Mouse (Mus musculus): ENCODE measurements around the gene Nuf2. TPM values are rescaled to one million over a fixed set of nuclear protein-coding genes. Genes with fewer than 3 reads are reported as not detected.

The Nuf2 gene
- total RNA-seq (2012; rRNA removed) (53.5 and 61.3 TPM in 2 replicates), total RNA-seq (2014; rRNA removed) (119 and 138 TPM in 2 replicates), polyA plus RNA-seq (2012; ENCODE audit: insufficient read length, low read depth) (104 and 106 TPM in 2 replicates)

- H3K4me1 ChIP-seq (ENCODE audit: control insufficient read depth in 1 of 2, insufficient read depth in 2 of 2), result peaks cover 0 to 9% of the 10 kb centered on the region in 2 experiments; a peak in 2 of 4 replicates
- H3K9ac ChIP-seq (ENCODE audit: insufficient read depth, low read depth), result peak within 1 kb of the TSS; percentile 96
- peak; percentile 97 for DNase-seq (ENCODE audit: extremely low read depth)
- H3K27me3 ChIP-seq (replicated peaks), result no peaks in the 10 kb centered on the region
- H3K4me2 ChIP-seq (ENCODE audit: insufficient read depth, low read depth, poor library complexity, severe bottlenecking), result peak within 1 kb of the TSS; percentile 95
- no peaks in the 10 kb centered on the region for H3K9me3 ChIP-seq (replicated peaks; ENCODE audit: low read length)
- H3K27ac ChIP-seq (ENCODE audit: insufficient read depth, low read depth), result peak within 1 kb of the TSS; percentile 53; the same call in 1 of the 2 replicates
- peaks cover 40% of the 10 kb centered on the region for H3K79me2 ChIP-seq (replicated peaks; ENCODE audit: control insufficient read depth, extremely low read depth, insufficient read depth, poor library complexity, severe bottlenecking)
- peak within 1 kb of the TSS; percentile 82 to 98 (median 82) for H3K4me3 ChIP-seq (replicated peaks in 1 of 3; ENCODE audit: low read depth in 2 of 3, low read length in 2 of 3, poor library complexity in 1 of 3)
- dilution Hi-C loops (cut with MboI; ENCODE audit: extremely low pct_ligation_motif_present, extremely low pct_unique_long_range_greater_than_20kb, low sequenced_read_pairs) (no loop called here), in situ Hi-C loops (cut with MboI; ENCODE audit: low pct_ligation_motif_present, low pct_unique_long_range_greater_than_20kb, low sequenced_read_pairs) (loop anchor here (10.0 to 25.0 kb wide), 3 partner anchors 131 to 631 kb away; partner anchors contain the start of genes Ccdc190, Rgs5 and Uap1)
- TF ChIP-seq NELFE (IDR thresholded peaks at IDR 0.05; ENCODE audit: low read depth, low read length) (peak; percentile 86), BHLHE40 (IDR thresholded peaks at IDR 0.05; ENCODE audit: low read depth, low read length) (peak; percentile 45), MEF2A (IDR thresholded peaks at IDR 0.05; ENCODE audit: borderline replicate concordance, low read depth, low read length) (peak; percentile 95), MYC (IDR thresholded peaks at IDR 0.05; ENCODE audit: low read depth, low read length) (peak; percentile 88), UBTF (IDR thresholded peaks at IDR 0.05; ENCODE audit: low read depth, low read length) (no peak; the same call in 1 of the 2 replicates), PAX5 (IDR thresholded peaks at IDR 0.05; ENCODE audit: low read length) (no peak), RAD21 (IDR thresholded peaks at IDR 0.05; ENCODE audit: low read depth, low read length) (no peak), ZMIZ1 (IDR thresholded peaks at IDR 0.05; ENCODE audit: low read depth, low read length) (peak; percentile 68; the same call in 1 of the 2 replicates), ETS1 (conservative IDR thresholded peaks at IDR 0.05; ENCODE audit: low read depth, low read length) (peak; percentile 73), IRF4 (IDR thresholded peaks at IDR 0.05; ENCODE audit: low read depth, low read length) (no peak; the same call in none of the 2 replicates), CHD2 (IDR thresholded peaks at IDR 0.05; ENCODE audit: low read length) (peak; percentile 85), SMC3 (IDR thresholded peaks at IDR 0.05; ENCODE audit: low read depth, low read length) (no peak), EP300 (IDR thresholded peaks at IDR 0.05; ENCODE audit: low read length) (no peak), MAX (IDR thresholded peaks at IDR 0.05; ENCODE audit: low read length) (peak; percentile 89), KAT2A (IDR thresholded peaks at IDR 0.05; ENCODE audit: insufficient replicate concordance, low read length) (peak; percentile 95), POLR2A (IDR thresholded peaks at IDR 0.05; ENCODE audit: low read depth, low read length) (peak; percentile 84), JUN (IDR thresholded peaks at IDR 0.05; ENCODE audit: insufficient read depth, low read depth, low read length) (peak; percentile 53; the same call in 1 of the 2 replicates), ZKSCAN1 (IDR thresholded peaks at IDR 0.05; ENCODE audit: borderline replicate concordance, low read depth, low read length) (no peak), TBP (conservative IDR thresholded peaks at IDR 0.05; ENCODE audit: low read depth, low read length) (peak; percentile 85; the same call in 1 of the 2 replicates), RCOR1 (conservative IDR thresholded peaks at IDR 0.05; ENCODE audit: low read depth, low read length) (peak; percentile 92; the same call in 1 of the 2 replicates), USF2 (conservative IDR thresholded peaks at IDR 0.05; ENCODE audit: low read depth, low read length) (no peak), CTCF (conservative IDR thresholded peaks at IDR 0.05 in 1 of 2, IDR thresholded peaks at IDR 0.05 in 1 of 2; ENCODE audit: low read depth in 2 of 2, low read length in 2 of 2) (no peak), SIN3A (IDR thresholded peaks at IDR 0.05; ENCODE audit: low read length) (peak; percentile 99), POLR2AphosphoS2 (IDR thresholded peaks at IDR 0.05; ENCODE audit: low read depth, low read length) (peak; percentile 62; the same call in 1 of the 2 replicates), MAZ (IDR thresholded peaks at IDR 0.05; ENCODE audit: low read depth, low read length) (peak; percentile 100), ELF1 (IDR thresholded peaks at IDR 0.05; ENCODE audit: low read depth, low read length) (peak; percentile 100), GABPA (IDR thresholded peaks at IDR 0.05; ENCODE audit: insufficient replicate concordance, low read depth, low read length) (peak; percentile 68; the same call in 1 of the 2 replicates), MAFK (IDR thresholded peaks at IDR 0.05; ENCODE audit: insufficient replicate concordance, low read length) (peak; percentile 66), E2F4 (IDR thresholded peaks at IDR 0.05; ENCODE audit: insufficient replicate concordance, low read depth, low read length) (peak; percentile 96), ZC3H11A (IDR thresholded peaks at IDR 0.05; ENCODE audit: low read depth, low read length) (no peak), ZNF384 (IDR thresholded peaks at IDR 0.05; ENCODE audit: low read depth, low read length) (peak; percentile 72), USF1 (IDR thresholded peaks at IDR 0.05; ENCODE audit: low read depth, low read length) (no peak; the same call in 1 of the 2 replicates), HCFC1 (IDR thresholded peaks at IDR 0.05; ENCODE audit: low read depth, low read length) (peak; percentile 97), NRF1 (IDR thresholded peaks at IDR 0.05; ENCODE audit: low read depth, low read length) (peak; percentile 74), JUND (conservative IDR thresholded peaks at IDR 0.05; ENCODE audit: low read depth, low read length) (peak; percentile 68), TCF12 (IDR thresholded peaks at IDR 0.05; ENCODE audit: low read depth, low read length) (peak; percentile 87), MXI1 (IDR thresholded peaks at IDR 0.05; ENCODE audit: low read depth, low read length) (peak; percentile 93)
- peaks cover 7 to 26% of the 10 kb centered on the region in 2 experiments for H3K36me3 ChIP-seq (replicated peaks in 1 of 2; ENCODE audit: control insufficient read depth in 1 of 2, insufficient read depth in 1 of 2, low read length in 1 of 2)
Measured at GRCm38 (mm10) chr1:169530876-169531701, at the start of gene Nuf2. TSS of gene Nuf2 (minus strand) at chr1:169531464.

Data from CH12.LX (cell line).